Mouse (Mus musculus): ENCODE measurements around the gene Atg7.

The Atg7 gene

DNA sequence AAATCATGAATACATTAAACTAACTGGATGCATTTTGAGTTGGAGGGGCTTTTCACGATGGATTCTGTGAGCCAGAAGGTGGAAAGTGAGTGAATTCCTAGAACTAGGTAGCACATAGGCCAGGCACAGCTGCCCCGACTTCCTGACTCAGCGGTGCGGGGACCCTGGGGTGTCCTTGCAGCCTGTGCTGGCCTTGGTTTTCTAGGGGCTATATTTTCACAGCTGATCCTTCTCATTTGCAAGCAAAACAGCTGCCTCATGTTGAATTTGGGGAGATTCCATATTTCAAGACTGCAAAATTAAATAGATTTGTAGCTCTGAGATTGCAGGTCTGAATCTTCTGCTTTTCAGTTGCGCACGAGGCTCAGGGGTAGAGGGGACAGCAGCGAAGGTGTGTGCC lies 139.6 kb downstream of the Atg7 start:
- TF ChIP-seq GATA4 (IDR thresholded peaks at IDR 0.05; ENCODE audit: insufficient replicate concordance, low read length) = no peak

GRCm38 (mm10) chr6:114786461-114786860 lies 143.6 kb downstream of the Atg7 start:
- TF ChIP-seq GATA4 (IDR thresholded peaks at IDR 0.05; ENCODE audit: insufficient replicate concordance, low read length) = no peak

DNA sequence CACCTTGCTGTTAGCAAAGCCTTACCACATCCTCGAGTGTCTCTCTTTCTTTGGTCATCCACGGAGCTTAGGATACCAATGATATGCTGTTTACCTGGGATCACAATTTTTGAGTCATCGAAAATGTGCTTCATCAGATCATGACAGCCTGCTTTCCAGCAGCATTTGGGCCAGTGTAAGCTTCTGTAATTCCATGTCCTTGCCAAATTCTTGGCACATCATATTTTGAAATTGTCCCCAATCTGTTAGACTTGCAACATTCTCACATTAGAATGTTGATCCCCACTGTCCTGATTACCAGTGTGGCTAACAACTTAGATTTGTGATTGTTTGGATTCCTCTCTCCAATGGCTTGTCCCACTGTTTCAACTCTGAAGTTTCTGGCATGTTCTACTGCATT lies 144.7 kb downstream of the Atg7 start:
- no peak for TF ChIP-seq GATA4 (IDR thresholded peaks at IDR 0.05; ENCODE audit: insufficient replicate concordance, low read length)

GRCm38 (mm10) chr6:114788663-114789062 lies 145.8 kb downstream of the Atg7 start:
- no peak for TF ChIP-seq GATA4 (IDR thresholded peaks at IDR 0.05; ENCODE audit: insufficient replicate concordance, low read length)

- TF ChIP-seq GATA4 (IDR thresholded peaks at IDR 0.05; ENCODE audit: insufficient replicate concordance, low read length) = no peak
These were observed 147.2 kb downstream of the Atg7 start for GRCm38 (mm10) chr6:114790084-114790483.

- TF ChIP-seq GATA4 (IDR thresholded peaks at IDR 0.05; ENCODE audit: insufficient replicate concordance, low read length) = no peak
These were observed 148.0 kb downstream of the Atg7 start for GRCm38 (mm10) chr6:114790902-114791301.

- TF ChIP-seq GATA4 (IDR thresholded peaks at IDR 0.05; ENCODE audit: insufficient replicate concordance, low read length) = no peak
These were observed 148.9 kb downstream of the Atg7 start for GRCm38 (mm10) chr6:114791846-114792245.

- TF ChIP-seq GATA4 (IDR thresholded peaks at IDR 0.05; ENCODE audit: insufficient replicate concordance, low read length) = no peak
These were observed 151.8 kb downstream of the Atg7 start for GRCm38 (mm10) chr6:114794706-114795105.

DNA sequence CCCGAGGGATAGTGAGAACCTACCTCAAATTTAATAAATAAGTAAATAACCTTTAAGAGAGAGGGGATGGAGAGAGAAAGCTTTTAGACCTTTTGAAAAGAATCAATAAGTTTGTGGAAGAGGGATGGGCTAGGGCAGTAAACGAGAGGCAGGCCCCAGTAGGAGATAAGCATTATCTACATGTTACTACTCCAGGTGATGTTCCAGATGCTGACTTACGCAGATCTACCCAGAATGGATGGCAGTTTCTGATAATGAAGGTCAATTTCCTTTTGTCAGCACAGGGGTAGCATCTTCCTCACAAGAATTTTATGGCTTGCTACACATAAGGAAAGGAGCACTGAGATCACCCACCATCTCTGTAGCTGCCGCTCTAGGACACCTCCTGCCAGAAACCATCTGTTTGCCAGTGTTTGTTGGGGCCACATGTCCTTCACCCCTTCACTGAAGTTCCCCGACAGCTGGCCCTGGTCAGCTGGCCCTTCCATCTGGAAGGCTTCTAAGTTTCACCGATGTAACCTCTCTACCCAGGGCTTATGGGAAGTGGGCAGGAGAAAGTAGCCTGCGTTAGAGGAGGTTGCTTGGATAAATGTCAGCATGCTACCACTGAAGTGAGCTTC lies 152.9 kb downstream of the Atg7 start:
- no peak for TF ChIP-seq GATA4 (IDR thresholded peaks at IDR 0.05; ENCODE audit: insufficient replicate concordance, low read length)

GRCm38 (mm10) chr6:114797901-114798300 lies 155.0 kb downstream of the Atg7 start:
- no peak for TF ChIP-seq GATA4 (IDR thresholded peaks at IDR 0.05; ENCODE audit: insufficient replicate concordance, low read length)

DNA sequence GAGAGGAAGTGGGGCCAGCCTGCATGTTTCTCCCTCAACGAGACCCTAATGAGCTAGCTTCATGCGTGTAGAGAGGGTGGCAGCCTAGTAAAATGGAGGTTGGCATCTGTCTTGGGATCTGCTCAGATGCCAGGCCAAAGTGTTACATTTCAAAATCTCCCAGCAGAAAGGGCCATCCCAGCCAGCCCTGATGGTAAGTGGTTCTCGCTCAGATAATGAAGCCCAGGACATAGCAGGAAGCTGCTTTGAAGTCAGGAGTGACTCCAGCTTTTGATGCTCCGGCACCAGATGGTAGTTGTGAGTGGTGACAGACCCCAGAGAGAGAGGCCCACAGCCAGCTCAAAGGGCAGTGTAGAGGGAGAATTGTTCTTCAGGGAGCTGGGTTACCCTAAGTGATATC lies 155.8 kb downstream of the Atg7 start:
- TF ChIP-seq GATA4 (IDR thresholded peaks at IDR 0.05; ENCODE audit: insufficient replicate concordance, low read length) = no peak

GRCm38 (mm10) chr6:114800291-114800965 lies 157.5 kb downstream of the Atg7 start:
- TF ChIP-seq GATA4 (IDR thresholded peaks at IDR 0.05; ENCODE audit: insufficient replicate concordance, low read length) = no peak

DNA sequence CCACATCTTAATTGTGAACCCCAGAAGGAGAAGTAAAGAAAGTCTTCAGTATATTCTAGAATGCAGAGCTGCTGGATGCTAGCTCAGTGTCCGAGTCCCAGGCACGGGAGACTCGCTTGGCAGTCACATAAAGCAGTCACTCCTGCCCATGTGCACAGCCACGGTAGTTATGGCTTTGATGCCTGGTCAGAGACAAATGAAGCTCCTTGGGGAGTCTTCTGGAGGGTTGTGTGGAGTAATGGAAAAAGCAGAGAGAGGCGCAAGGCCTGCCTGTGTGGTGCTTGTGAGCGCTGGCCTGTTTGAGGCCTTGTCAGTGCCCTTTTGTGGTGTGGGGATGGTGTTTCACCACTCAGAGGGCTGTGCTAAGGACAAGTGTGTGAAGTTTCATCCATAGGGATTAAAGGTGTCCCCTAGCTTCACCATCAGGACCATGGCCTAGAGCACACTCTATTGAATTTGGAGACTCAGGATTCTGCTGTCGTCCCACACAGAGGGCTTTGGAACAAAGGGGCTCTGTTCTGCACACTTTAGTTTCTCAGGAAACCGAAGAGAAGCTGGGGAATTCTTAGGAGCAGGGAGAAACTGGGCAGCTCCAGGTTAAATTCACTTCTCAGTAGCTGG lies 161.1 kb downstream of the Atg7 start:
- no peak for TF ChIP-seq GATA4 (IDR thresholded peaks at IDR 0.05; ENCODE audit: insufficient replicate concordance, low read length)

- no peak for TF ChIP-seq GATA4 (IDR thresholded peaks at IDR 0.05; ENCODE audit: insufficient replicate concordance, low read length)
These were observed 162.0 kb downstream of the Atg7 start for GRCm38 (mm10) chr6:114804866-114805265.

DNA sequence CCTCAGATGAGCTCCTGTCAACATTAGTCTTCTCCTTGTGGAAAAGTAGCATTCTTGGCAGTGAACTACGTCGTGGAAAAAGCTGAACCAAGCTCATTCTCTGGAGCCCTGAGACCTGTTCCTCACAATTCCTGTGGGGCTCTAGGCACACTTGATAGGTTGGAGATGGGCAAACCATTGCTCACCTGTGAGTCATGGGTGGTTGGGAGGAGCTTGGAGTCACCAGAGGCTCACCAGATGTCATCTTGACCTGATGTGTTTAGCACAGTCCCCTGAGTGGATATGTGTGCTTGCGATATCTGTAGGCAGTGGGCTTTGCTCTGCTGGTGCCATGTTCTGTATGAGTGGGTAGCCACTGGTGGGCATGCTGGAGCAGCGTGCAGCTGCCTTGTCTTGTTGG lies 163.0 kb downstream of the Atg7 start:
- TF ChIP-seq GATA4 (IDR thresholded peaks at IDR 0.05; ENCODE audit: insufficient replicate concordance, low read length) = no peak

GRCm38 (mm10) chr6:114807474-114807873 lies 164.6 kb downstream of the Atg7 start:
- no peak for TF ChIP-seq GATA4 (IDR thresholded peaks at IDR 0.05; ENCODE audit: insufficient replicate concordance, low read length)
